Mouse (Mus musculus) v-Abl transformed pro-B cells (cell line): ENCODE data around the gene 1700102P08Rik.

Source experiments
- in situ Hi-C, 2 experiments: fragments of 400-800 bp; cut with MboI; formaldehyde crosslinking; loops; one replicate each; pipeline ENCODE4 v1.15.1; 2025; ENCODE audit not compliant: unreplicated experiment in 2 of 2

The 1700102P08Rik gene

GRCm38 (mm10) chr9:108455747-108456571 lies 63.4 kb downstream of the 1700102P08Rik start:
- in situ Hi-C loops: no loop called here

- in situ Hi-C loops: no loop called here
Observed at GRCm38 (mm10) chr9:108456953-108457352, 64.3 kb downstream of the 1700102P08Rik start.

GRCm38 (mm10) chr9:108459939-108460318 lies 67.3 kb downstream of the 1700102P08Rik start:
- in situ Hi-C loops: no loop called here
